Mouse (Mus musculus) monocyte, adult 5-6 weeks (primary cell): ENCODE data around the gene Tenm4. TPM values are rescaled to one million over a fixed set of nuclear protein-coding genes. Genes with fewer than 3 reads are reported as not detected.

Source experiments
- ATAC-seq: fragments of 153-309, 156-312 bp; replicated peaks from 2 replicates; pipeline ENCODE4 v1.8.0; 2017; ENCODE audit warnings: mild to moderate bottlenecking; ENCODE audit not compliant: low TSS enrichment, insufficient number of reproducible peaks, severe bottlenecking, poor library complexity, low FRiP score
- total RNA-seq: library from RNA; stranded (forward); fragments of 200-1000, 200-491, 200-594 nt; gene quantifications from 3 replicates; pipeline ENCODE4 v1.2.3, GENCODE M21; 2017

Gene Tenm4
- total RNA-seq, 1 experiment from 2014 or later, result 0.38 TPM

DNA sequence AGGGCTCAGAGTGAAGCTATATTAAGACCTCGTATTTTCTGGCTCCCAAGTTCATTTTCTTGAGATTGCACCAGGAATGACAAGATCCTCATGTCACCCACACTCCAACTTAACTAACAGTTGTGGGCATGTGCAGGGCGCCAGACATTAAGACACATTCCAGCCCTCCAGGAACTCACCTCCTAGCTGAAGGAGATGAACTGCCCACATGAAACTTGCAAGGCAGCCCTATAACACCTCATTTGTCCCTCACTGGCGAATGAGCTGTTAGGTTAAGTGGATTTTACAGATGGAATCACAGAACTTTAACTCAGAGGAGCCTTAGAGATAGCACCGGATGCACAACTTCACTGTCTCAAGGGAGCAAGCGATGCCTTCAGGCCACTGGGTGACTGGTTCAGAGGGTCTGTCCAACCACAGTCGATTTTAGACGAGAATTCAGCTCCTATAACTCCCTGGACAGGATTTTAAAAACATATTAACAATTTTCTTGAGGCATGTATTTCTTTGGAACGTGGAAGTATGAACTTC, 495.4 kb downstream of the Tenm4 start:
- no peak for ATAC-seq

DNA sequence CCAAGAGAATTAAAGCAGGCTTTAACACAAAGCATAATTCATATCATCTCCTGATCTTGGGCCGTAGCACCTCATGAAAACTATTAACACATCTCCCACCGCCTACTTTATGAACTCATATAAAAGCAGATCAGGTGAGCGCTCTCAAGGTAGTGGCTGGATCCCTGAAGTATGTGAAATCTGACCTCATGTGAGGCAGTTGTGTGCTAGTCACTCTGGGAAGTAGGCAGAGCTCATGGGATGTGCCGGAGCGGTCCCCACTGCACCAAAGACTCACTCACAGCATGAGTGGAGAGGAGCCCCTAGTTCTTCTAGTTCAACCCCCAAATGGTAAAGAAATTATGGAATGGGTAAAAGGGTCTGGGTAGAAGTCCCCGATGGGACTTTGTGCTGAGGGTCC, 496.6 kb downstream of the Tenm4 start:
- no peak for ATAC-seq

DNA sequence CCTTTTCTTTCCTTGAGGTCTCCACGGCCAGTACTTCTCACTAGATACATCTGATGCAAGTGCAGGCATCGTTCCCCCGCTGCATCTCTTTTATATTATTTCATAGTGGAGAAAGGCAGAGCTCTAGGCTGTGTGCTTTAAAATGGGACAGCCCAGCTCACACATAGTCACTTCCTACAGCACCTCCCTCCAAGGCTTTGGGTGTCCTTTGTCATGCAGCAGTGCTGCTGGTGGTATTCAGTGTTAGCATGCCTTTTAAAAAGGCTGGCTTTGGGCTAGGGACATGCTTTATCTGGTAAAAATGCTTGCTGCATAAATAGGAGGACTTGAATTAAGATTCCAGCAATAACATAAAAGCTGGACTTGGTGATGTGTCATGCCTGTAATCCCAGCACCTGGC, 499.0 kb downstream of the Tenm4 start:
- no peak for ATAC-seq

DNA sequence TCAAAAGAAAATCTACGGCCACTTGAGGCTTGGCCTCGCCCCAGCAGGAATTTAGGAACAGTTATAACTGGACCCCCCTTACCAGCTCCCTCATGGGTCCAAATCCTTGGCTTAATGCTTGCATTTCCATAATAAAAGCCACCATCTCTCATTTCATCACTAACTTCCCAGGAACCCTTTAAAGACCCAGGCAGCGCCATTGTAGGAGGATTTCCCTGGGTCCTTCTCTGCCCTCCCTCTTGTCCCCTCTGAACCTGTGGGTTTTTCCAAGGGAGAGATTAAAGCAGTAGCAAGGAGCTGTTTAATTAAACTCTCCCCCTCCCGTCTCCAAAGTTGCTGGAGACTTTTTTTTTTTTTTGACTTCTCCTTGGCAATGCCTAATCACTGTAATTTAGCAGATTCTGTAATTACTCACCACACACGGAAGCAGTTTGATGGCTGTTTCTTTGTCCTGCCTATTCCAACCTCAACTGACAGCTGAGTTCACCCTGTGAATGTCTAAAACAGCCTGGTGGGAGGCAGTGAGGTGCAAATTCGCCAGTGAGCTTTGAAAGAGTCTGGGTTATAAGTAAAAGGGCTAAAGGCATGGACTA, 501.4 kb downstream of the Tenm4 start:
- ATAC-seq, result no peak

DNA sequence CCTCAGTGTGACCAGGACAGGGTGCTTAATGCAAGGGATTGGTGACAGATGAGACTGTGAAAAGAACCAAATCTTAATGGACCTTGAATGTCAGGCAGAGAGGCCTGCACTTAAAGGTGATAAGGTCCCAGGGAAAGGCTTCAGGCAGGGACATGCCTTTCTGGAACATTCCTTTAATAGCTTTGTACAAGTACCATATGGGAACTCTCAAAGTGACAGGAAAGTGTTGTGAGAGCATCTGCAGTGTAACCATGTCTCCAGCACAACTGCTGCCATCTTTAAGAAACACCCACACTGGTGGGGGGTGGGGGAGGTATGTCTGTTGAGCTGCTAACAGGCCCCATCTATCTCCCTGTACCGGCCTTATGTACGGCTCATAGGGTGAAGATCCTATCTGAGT, 506.0 kb downstream of the Tenm4 start:
- ATAC-seq, result no peak

DNA sequence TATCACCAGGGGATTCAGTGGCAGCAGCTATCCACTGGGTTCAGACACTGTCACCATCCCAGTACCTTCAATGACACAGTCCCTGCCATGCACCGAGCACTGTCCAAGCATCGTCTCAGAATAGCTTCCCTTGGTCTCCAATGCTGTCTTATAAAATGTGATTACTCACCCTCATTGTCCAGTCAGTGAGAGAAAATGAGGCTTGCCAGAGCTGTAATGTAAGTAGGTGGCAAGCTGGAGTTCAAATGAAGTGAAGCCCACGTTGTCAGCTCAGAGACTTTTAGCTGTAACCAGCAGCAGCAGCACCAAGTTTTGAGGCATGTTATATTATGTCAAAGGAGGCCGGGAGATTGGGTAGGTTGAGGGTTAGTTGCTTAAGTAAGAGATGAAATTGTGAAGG, 507.2 kb downstream of the Tenm4 start:
- ATAC-seq, result no peak

DNA sequence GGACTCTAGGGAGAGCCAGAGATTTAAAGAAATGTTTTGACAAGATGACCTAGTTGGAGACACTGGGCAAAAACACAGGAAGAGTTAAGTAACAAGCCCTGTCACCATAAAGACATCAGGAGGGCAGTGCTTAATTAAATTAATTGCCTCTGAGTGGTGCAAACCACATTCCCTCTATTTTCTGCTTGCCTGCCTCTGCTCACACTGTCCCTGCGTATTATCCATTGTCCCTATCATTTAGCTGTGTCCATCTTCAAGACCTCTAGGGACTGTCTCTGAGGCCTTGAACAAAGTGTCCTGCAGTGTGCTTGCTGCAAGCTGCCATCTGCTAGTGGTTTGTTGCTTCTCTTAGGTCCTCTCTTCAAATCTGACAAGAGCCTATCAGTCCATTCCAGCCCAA, 508.7 kb downstream of the Tenm4 start:
- ATAC-seq, result no peak

DNA sequence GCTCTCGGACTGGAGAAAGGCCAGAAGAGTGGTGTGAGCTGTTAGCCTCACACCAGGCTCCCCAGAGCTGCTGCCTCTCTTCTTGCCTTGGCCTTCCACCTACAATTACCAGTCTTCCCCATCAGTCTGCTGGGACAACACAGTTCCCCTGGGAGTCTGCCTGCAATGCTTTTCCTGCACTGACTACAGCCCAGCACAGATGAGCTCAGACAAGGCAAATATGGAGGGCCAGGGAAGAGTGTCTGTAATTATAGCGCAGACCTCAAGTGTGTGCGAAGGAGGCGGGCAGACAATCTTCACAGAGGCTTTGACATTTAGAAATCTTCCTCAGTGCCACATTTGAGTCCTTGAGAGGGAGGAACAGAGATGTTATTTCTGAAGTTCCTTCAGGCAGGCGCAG, 509.4 kb downstream of the Tenm4 start:
- no peak for ATAC-seq

DNA sequence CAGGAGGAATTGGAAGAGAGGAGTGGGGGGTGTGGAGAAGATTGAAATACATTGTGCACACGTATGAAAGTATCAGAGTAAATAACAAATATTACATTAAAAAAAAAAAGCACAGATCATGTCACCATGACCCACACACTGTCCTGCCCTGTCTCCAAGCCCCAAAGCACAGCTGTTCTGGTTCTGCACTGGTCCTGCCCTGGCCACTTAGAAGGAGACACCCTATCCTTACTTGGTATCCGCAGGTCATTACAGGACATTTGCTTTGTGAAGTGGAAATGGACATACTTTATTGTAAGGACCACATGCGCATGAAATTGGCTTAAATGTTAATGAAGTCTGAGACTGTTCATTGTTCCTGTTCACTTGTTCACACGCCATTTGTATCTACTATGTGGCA, 510.8 kb downstream of the Tenm4 start:
- no peak for ATAC-seq

DNA sequence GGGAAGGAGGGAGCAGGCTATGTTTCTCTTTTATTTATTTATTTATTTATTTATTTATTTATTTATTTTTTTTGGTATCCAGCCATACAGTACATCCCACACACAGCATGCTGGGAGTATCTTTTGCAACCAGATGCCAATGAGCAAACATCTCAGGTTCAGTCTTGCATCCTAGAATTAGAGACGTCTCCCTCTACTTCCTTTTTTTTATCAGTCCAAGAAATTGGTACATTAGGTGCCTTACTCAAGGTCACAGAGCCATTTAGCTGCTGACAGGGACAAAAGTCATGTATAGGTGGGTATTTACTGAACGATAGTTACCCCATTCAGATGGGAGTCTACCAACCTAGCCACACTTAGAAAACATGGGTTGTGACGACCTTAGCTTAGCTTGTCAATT, 517.1 kb downstream of the Tenm4 start:
- ATAC-seq, result no peak

DNA sequence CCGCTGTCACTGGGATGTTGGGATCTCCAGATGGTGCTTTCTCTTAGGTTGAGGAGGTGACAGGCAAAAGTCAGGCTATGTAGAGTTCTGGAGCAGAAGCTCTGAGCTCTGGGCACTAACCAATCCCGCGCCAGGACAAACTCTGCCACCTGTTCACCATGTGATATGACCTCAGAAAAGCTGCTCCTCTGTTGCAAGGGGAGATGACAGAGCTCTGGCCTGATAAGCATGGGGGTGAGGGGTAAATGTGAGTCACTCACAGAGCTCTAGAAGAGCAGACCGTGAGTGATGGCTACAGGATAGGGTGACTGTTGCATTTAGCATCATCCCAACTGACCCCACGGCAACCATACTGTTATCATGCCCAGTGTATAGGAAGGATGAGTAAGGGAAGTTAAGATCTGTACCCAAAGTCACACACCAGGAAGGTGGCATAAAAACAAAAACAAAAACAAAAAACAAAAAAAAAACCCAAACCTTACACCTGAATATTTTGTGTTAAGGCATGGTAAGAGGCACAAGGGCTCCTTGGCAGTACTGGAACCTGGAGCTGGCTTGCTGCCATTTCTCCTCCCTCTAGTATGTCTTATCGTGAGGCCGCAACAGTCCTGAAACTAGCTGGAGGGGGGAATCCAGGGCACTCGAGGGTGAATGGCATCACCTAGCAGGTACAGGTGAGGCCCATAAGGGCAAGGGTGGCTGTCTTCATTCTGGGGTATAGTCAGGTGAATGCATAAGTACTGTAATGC, 530.2 kb downstream of the Tenm4 start:
- ATAC-seq, result no peak

DNA sequence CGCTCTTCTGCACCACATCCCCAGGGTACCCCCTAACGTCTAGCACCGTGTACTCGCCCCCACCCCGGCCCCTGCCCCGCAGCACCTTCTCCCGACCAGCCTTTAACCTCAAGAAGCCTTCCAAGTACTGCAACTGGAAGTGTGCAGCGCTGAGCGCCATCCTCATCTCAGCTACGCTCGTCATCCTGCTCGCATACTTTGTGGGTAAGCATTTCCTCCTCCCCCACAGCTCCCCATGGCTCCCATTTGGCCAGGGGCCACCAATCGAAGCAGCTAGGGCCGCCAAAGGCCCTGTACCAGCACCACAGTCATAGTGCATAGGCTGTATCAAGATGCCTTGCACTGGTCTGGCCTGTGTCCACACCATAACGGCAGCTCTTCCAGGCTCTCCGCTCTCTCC, 532.9 kb downstream of the Tenm4 start:
- no peak for ATAC-seq

DNA sequence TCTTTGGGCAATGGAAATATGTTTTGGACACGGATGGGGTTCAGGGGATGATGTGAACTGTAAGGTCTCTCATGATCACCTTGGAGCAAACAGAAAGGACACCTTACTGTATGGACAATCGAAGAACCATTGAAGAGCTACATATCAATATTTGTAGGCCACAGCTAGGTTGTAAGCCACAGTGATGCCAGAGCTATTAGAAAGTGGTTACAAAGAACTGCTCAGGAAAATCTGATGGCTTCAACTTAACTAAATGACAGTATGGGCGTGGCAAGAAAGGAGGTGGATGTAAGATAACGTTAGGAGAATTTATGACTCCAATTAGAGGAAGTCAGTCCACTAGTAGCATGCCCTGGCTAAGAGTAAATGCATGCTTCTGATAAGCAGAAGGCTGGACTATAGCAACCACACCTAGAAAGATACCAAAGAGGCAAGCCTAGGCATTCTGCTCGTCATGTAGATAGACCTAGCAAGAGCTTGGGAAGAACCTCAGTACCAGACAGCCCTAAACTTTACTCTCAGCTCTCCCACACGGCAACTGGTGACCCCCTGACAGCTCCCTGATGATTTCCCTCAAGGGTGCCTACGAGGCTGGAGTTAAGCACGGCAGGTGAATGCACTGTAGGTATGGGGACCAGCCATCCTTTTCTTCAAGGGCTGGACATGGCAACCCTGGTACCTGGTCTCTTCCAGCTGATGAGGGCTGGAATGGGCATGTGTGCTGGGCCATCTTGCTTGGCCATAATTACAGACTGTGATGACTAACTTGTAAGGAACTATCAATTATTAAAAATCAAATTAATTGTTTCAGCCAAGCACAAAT, 534.5 kb downstream of the Tenm4 start:
- no peak for ATAC-seq

DNA sequence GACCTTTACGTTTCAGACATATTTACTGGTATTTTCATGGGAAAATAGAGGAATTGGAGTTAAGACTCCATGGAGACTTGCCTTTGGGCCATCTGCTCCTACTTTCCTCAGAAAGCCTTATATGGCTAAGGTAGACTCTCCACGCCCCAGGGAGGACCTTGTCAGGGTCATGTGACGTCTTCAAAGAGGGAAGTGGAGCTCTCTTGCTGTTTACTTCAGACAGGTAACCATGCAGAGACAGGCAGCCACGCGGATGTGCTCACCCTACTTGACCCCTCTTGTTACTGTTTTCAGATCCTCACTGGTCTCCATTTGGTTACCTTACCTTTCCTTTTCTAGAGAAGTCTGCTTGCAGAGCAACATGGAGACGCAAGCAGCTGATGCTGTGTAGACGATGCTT, 535.5 kb downstream of the Tenm4 start:
- no peak for ATAC-seq

DNA sequence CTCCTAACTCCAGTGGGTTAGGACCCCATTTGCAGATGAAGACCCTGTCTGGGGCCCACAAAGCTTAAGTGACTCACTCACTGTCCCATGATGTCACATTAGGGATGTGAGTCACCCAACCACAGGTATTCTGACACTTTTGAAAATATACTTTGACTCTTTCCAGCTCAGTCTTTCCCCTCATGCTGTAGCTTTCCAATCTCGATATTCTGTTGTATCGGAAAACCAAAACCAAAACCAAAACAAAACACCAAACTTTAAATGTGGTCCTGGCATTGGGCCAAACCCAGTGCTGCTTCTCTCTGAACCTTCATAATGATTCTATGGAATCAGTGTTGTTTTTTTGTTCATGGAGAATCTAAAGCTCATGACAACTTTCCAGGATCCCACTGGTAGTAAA, 536.1 kb downstream of the Tenm4 start:
- no peak for ATAC-seq

DNA sequence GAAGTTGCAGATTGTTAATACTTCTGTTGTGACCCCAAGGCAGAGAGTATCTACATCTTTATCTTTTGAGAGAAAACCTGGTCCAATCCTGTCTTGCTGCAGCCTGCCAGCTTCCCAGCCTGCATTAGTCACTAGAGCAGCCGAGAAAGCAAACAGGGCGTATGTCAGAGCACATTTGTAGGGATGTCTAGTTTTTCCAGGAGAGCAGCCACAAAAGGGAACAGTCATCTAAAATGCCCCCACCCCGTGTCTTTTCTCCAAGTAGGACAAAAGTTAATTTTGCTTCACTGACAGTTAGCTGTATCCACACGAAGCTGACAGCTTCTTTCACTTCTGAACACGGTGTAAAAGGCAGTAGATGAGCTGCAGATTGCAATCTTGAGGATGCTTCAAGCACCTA, 537.0 kb downstream of the Tenm4 start:
- no peak for ATAC-seq

DNA sequence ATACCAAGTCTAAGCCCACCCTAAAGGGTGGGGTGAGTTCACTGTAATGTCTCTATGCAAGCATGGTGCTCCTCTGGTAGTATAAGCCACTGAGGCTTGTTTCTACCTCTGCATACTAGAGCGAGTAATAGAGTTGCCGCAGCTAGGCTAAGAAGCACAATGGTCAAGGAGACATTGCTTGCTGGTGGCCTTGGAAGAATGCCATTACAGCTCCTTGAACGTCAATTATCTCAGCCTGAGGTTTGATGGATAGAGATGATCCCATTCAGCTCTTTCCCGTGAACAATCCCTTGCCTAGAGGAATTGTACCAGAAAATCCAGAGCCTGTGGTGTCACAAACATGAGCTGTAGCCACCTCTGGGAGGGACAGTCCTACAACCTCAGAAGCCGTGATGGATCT, 537.5 kb downstream of the Tenm4 start:
- no peak for ATAC-seq

DNA sequence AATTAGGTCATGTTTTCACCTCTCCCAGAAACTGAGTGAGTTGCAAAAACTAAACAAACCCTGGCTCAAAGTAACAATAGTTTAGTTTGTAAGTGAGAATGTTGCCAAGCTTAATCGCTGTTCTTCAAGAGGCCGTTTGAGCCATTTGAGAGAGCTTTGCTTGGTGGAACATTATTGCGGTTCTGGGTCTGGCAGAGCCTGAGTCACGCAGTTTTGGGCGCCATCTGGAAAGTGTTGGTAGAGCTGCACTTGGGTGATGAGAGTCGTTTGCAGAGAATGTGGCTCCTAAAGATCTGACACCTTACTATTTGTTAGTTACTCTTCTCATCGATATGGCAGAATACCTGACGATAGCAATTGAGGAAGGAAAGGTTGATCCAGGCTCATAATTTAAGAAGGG, 537.9 kb downstream of the Tenm4 start:
- ATAC-seq, result no peak

DNA sequence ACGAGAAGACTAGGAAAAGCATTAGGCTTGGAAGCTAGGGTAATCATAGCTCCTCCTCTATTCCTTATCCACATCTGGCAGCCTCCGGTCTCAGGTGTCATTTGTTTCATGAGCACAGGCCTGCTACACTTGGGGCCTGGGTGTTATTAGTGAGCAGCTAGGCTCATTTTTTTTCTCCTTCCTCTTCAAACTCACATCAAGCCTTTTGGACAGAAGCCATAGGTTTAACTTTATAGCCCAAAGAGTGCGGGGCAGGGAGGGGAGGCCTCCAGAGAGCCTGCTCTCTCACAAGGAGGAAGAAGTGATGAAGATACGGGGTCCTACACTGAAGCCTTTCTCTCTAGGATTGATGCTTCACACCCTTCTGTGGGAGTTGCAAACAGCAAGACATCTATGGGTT, 538.8 kb downstream of the Tenm4 start:
- ATAC-seq, result no peak

DNA sequence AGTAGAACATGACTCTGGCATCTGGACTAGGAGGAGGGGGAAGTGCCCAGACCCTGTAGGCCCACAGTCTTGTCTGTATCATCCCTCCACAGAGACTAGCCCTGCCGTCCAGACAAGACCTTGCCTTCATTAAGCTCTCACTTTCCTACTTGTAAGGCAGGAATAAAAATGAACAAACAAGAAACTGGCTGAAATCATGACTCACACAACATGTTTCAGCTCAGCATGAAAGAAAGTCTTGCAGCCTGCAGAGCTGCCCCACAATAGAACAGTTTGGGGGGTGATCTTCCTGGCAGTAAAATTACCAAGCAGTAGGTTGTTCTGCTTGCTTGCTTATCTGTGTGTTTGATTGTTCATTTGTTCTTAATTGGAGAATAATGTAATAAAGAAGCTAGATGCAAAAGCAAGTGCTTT, 539.6 kb downstream of the Tenm4 start:
- no peak for ATAC-seq
